Mouse (Mus musculus) embryonic fibroblast, embryonic 13.5 days (primary cell): ENCODE data around the gene Sult6b2.

ENCODE experiments used
- CTCF ChIP-seq: IDR thresholded peaks from 2 replicates; pipeline ENCODE4 v1.5.1; 2011; ENCODE audit warnings: mild to moderate bottlenecking, control low read depth, low read length, moderate library complexity, borderline replicate concordance; ENCODE audit not compliant: insufficient read depth
- POLR2A ChIP-seq: IDR thresholded peaks from 2 replicates; pipeline ENCODE4 v1.6.1; 2011; ENCODE audit warnings: low read depth, mild to moderate bottlenecking, control low read depth, low read length, moderate library complexity

GRCm38 (mm10) chr6:142850436-142850835 is 46.1 kb upstream of the Sult6b2 start:
- TF ChIP-seq CTCF (no peak), POLR2A (no peak)
